Mouse (Mus musculus) heart, postnatal 25 days (tissue): ENCODE data around the gene Cep350. TPM values are rescaled to one million over a fixed set of nuclear protein-coding genes. Genes with fewer than 3 reads are reported as not detected.
A peak's percentile ranks its signal among the peaks of the same experiment; 100 is the strongest.

Experiments used
- DNase-seq: peaks from one replicate; pipeline ENCODE4 v3.0.0; 2022; ENCODE audit warnings: low spot score
- intact Hi-C: fragments of 180-260 bp; cut with DNase I; formaldehyde crosslinking; loops from one replicate; pipeline ENCODE4 v1.15.1; 2025
- total RNA-seq, 2 experiments: library from RNA; stranded (reverse); gene quantifications; 2 replicates each; pipeline ENCODE4 v1.2.3; 2021

The Cep350 gene
- total RNA-seq, 2 experiments from 2014 or later: 33.5 to 41.1 TPM

- intact Hi-C loops: loop anchor here (5.0 kb wide), 1 partner anchor 154 kb away; no protein-coding TSS in a partner anchor
- peak; percentile 77 for DNase-seq
Measured at GRCm38 (mm10) chr1:155812581-155813499, 160.2 kb downstream of the Cep350 start, which contains the start of gene Qsox1. TSS of gene Qsox1 (minus strand) at chr1:155812889.

- DNase-seq: no peak
- intact Hi-C loops: loop anchor here (5.0 kb wide), 1 partner anchor 155 kb away; no protein-coding TSS in a partner anchor
Measured at GRCm38 (mm10) chr1:155811995-155812580, 161.0 kb downstream of the Cep350 start.

GRCm38 (mm10) chr1:155810616-155811015 is 162.4 kb downstream of the Cep350 start:
- intact Hi-C loops: loop anchor here (5.0 kb wide), 1 partner anchor 157 kb away; no protein-coding TSS in a partner anchor
- no peak for DNase-seq

- intact Hi-C loops: loop anchor here (5.0 kb wide), 1 partner anchor 157 kb away; no protein-coding TSS in a partner anchor
- peak; percentile 24 for DNase-seq
Measured at GRCm38 (mm10) chr1:155809706-155810442, 163.2 kb downstream of the Cep350 start.

GRCm38 (mm10) chr1:155808261-155808660 is 164.8 kb downstream of the Cep350 start:
- no peak for DNase-seq
- intact Hi-C loops: no loop called here

GRCm38 (mm10) chr1:155805607-155806006 is 167.4 kb downstream of the Cep350 start:
- DNase-seq: no peak
- intact Hi-C loops: no loop called here

GRCm38 (mm10) chr1:155801014-155801991 is 171.8 kb downstream of the Cep350 start:
- intact Hi-C loops: no loop called here
- no peak for DNase-seq

GRCm38 (mm10) chr1:155798000-155798399 is 175.1 kb downstream of the Cep350 start:
- intact Hi-C loops: no loop called here
- no peak for DNase-seq

GRCm38 (mm10) chr1:155797425-155797824 is 175.6 kb downstream of the Cep350 start:
- intact Hi-C loops: no loop called here
- no peak for DNase-seq

GRCm38 (mm10) chr1:155796757-155797405 is 176.2 kb downstream of the Cep350 start:
- intact Hi-C loops: no loop called here
- no peak for DNase-seq

GRCm38 (mm10) chr1:155795791-155796233 is 177.2 kb downstream of the Cep350 start:
- intact Hi-C loops: no loop called here
- no peak for DNase-seq

Other genes starting within 250 kb of the Cep350 start
- not detected for gene Lhx4, start 221.6 kb downstream of the Cep350 start, total RNA-seq
- 10 to 100 TPM; 35.3 to 41.5 TPM for gene Qsox1, start 160.4 kb downstream of the Cep350 start, total RNA-seq
- gene Tor1aip2, start 62.1 kb upstream of the Cep350 start, total RNA-seq: 10 to 100 TPM; 40.3 to 54.7 TPM
- 10 to 100 TPM; 73.0 to 76.3 TPM for gene Tor1aip1, start 63.2 kb upstream of the Cep350 start, total RNA-seq
- under 1 TPM in 1 of 2 experiments, not detected in 1; 0.06 TPM for gene Fam163a, start 231.8 kb upstream of the Cep350 start, total RNA-seq